Mouse (Mus musculus) lung, postnatal 0 days (tissue): ENCODE data around the gene Gstm3.

Experiments used
- CTCF ChIP-seq: IDR thresholded peaks from 2 replicates; pipeline ENCODE4 v1.5.1; 2016; ENCODE audit warnings: antibody characterized with exemption, mild to moderate bottlenecking
- EP300 ChIP-seq: IDR thresholded peaks from 2 replicates; pipeline ENCODE4 v1.6.1; 2016; ENCODE audit warnings: antibody characterized with exemption, mild to moderate bottlenecking, control low read depth

DNA sequence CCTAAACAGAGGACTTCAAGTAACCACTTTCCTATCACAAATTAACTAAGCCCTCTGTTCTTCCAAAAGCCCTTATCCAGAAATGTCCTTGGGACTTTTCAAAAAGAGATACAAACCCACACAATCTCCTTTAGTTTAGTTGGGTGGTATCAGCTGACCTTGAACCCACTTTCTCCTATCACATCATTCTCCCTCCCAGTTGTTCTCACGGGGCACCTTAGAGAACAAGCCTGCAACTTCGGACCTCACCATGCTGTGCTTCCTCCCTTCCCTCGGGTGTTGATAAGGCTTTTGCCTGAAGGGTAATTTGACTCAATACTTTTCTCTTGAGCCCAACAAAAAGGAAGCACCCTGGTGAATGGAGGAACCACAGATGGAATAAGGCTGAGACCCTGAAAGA is 33.2 kb downstream of the Gstm3 start:
- TF ChIP-seq EP300 = no peak
- no peak for TF ChIP-seq CTCF
